Mouse (Mus musculus) 416B (cell line): ENCODE data around the gene Rbm6.

Experiments
- DNase-seq: peaks from one replicate; pipeline ENCODE4 v3.0.0; 2011; ENCODE audit warnings: low read depth

Gene Rbm6

DNA sequence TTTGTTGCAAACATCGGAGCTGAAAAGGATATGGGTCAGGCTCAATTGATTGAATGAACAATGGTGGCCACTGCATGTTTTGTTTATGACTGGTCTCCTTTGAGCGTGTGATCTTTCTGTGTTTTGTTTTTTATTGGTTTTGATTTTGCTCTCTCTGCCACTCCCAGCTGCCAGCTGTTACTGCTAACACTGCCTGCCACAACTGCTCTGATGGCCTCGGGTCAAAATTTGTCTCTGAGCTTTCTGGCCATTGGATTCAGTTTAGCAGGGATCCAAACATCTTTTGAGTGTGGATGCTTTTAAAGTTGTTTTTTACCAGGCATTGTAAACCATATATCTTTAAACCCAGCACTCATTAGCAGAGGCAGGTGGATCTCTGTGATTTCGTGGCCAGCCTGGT is 7.4 kb upstream of the Rbm6 start:
- no peak for DNase-seq

DNA sequence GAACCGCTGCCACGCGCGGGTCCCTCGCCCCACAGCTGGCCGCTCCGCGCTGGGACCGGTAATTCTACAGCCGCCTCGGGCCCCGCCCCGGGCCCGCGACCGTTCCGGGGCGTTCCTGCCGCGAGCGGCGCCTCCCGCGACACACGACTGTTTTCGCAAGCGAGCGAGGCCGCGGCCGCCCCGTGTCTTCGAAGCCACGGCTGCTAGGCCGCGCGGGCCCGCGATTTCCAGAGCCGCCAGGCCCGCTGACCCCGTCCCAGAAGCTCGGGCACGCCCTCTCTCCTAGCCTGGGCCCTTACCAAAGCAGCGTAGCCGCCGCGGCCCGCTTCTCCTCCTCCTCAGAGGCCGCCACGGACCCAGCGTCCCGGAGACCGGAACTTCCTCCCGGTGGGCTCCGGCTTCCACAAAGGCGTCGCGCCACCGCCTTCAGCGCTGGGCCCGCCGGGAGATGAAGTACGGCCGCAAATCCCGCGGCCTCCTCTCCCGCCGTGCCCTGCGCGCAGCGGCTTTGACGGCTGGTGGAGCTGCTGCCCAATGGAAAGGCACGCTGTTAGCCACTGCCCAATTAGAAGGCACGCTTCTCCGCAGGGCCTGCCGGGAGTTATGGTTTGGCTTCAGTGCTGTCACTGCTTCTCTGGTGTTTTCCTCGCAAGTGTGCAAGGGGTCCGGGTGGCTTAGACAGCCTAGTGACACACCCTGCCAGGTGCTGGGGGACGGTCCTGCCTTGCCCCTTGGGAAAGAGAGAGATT is 513 bp downstream of the Rbm6 start:
- DNase-seq: peak; percentile 94

DNA sequence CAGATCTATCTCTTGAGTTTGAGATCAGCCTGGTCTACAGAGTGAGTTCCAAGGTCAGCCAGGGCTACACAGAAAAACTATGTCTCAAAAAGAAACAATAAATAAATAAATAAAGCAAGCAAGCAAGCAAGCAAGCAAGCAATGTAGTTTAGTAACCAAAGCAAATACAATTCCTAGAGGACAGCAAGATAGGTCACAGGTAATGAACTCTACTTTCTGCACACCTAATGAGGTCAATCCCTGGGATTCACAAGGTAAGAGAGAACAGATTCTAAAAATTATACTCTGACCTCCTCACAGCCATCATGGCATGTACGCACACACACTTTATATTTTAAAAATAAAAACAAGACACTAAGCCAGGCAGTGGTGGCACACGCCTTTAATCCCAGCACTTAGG is 7.0 kb downstream of the Rbm6 start:
- no peak for DNase-seq

GRCm38 (mm10) chr9:107864493-107864892 is 8.5 kb downstream of the Rbm6 start:
- DNase-seq: peak; percentile 65

DNA sequence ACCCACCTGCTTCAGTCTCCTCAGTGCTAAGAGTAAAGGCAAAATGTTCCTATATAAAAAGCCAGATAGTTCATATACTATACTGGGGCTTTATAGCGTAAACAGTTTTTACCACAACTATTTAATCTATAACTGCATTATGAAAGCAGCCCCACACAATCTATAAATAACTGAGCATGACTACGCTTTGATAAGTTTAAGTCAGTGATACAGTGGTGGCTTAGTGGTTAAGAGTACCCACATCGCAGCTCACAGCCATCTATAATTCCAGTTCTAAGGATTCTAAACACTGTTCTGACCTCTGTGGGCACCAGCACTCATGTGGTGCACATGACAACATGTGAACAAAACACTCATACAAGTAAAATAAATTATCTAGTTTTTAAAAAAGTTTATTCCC is 14.7 kb downstream of the Rbm6 start:
- no peak for DNase-seq

DNA sequence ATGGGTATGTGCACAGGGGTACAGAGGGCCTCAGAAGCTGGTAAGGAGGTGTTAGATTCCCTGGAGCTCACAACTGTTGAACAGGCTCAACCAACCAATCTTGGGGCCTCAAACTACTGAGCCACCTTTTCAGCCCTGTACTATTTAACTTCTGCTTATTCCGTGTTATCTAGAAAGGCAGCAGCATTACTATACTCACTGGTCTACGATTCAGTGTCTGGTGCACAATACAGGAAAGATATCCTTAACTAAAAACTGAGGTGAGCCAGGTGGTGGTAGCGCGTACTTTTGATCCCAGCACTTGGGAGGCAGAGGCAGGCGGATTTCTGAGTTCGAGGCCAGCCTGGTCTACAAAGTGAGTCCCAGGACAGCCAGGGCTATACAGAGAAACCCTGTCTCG is 24.1 kb downstream of the Rbm6 start:
- no peak for DNase-seq

- DNase-seq: no peak
Measured at GRCm38 (mm10) chr9:107842709-107843108, 30.3 kb downstream of the Rbm6 start.

DNA sequence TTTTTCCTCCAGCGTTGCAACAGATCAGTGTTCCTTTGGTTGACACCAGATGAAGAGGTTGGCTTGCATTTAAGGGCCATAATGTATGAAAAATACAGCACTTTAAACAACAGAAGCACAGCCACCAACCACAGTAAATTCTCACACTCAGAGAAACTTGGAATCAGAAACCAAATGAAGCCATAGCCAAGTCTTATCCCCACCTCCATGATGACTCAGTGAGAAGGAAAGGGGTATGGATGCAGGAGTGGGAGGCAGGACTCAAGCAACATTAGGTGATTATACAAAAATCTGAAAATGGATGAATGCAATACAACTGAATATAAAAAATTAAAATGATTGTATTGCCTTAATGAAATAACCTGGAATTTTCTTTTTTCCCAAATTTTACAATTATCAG is 34.2 kb downstream of the Rbm6 start:
- no peak for DNase-seq

GRCm38 (mm10) chr9:107833826-107834225 is 39.2 kb downstream of the Rbm6 start:
- peak; percentile 74 for DNase-seq

DNA sequence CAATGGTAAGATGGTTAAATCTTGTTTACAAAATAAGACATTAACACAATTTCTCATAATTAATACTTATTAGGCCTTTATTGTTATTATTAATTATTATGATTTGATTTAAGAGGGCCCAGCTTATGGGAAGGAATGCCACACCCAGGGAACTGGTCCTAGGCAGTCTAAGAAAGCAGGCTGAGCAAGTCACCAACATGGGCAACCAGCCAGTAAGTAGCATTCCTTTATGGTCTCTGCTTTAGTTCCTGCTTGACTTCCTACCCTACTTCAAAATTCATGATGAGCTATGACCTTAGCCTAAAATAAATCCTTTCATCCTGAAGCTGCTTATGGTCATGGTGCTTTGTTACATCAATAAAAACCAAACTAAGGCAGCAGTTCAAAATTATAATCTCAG is 41.3 kb downstream of the Rbm6 start:
- no peak for DNase-seq

- DNase-seq: no peak
Measured at GRCm38 (mm10) chr9:107812132-107812531, 60.9 kb downstream of the Rbm6 start.

DNA sequence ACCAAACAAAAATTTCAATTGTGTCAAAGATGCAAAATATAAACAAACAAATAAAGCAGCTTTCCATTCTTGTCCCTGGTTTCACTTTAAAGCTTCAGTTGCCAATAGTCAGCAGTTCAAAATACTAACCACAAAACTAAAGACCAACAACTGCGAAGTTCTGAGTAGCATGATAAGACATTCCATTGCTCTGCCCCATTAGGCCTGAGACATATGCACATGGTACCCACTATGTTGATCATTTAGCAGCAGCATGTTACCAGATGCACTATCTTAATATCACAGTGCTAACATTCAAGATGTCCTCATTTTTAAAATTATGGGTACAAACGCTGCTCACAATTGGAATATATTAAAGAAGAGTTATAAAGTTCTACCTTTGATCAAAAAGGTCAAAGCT is 62.1 kb downstream of the Rbm6 start:
- DNase-seq: no peak

DNA sequence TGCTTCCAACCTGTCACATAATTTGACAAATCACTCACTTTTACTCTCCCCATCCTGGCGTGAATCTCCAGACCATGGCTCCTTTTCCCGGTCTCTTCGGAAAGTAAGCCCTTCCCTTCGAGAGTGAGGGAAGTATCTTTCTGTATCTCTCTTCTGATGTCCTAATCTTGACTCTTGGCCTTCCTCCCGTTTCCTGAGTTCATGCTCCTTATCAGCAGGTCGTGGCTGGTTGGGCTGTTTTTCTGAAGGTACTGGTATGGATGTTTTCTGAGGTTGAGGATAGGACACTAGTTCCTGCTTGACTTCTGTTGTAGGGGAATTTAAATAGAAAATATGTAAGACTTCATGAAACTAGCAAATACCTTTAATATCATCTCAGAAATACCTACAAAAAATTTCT is 81.3 kb downstream of the Rbm6 start:
- DNase-seq: no peak

DNA sequence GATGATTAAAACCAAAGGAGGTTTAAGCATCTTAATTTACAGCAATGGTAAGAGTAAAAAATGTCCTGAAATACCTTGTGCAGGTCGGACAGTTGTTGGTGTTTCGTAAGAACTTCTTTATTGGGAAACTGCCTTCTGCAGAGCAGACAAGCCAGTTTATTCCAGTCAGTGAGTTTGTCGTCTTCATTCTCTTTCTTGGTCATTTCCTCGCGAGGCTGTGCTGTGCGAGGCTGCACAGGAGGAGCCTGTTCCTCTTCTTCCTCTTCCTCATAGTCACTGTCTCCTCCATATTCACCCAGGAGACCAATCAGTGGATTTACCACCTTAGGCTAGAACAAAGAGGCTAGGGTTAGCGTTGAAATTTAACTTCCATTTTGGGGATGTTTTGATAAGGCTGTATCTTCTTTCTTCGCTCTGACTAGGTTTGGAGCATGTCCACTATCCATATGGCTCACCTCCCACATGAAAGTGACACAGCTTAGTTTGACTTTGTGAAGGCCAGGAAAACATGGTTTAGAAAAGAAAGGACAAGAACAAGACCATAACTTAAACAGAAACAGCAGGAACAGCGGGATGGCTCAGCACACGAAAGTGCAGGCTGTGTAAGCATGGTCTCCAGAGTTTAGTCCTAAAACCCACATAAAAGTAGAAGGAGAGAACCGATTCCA is 90.4 kb downstream of the Rbm6 start:
- DNase-seq: no peak

DNA sequence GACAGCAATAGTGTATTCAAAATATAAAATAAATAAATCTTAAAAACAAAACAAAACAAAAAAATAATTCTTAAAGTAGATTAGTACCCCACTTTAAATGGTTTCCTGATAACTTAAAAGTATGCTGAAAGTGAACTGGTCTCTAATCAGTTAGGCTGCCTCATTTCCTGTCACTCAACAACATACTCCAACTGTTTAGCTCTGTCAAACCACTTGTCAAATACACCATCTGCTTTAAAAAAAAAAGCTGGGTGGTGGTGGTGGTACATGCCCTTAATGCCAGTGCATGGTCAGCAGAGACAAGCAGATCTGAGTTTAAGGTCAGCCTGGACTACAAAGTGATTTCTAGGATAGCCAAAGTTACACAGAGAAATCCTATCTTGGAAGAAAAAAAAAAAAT is 96.2 kb downstream of the Rbm6 start:
- DNase-seq: peak; percentile 53

GRCm38 (mm10) chr9:107774411-107774810 is 98.6 kb downstream of the Rbm6 start:
- no peak for DNase-seq

DNA sequence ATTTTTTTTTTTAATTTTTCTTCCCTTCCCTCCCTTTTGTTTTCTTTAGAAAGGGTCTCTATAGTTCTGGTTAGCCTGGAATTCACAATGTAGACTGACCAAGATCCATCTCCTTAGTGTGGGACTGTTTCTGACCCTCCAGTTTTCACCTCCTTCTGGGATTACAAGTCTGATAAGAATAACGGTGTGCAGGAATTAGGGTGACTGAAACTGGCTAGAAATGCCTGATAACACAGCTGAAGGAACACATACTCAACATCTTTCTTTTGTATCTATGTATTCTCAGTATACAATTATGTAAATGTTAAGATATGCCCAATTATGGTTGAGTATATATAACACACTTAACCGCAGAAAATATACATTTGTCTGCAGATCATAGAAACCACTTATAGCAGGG is 101.3 kb downstream of the Rbm6 start:
- DNase-seq: no peak

- DNase-seq: peak; percentile 95
Measured at GRCm38 (mm10) chr9:107770374-107771290, 102.4 kb downstream of the Rbm6 start, which contains the start of gene Rbm5. Gene Rbm5, minus strand, starts transcription at chr9:107770996.

DNA sequence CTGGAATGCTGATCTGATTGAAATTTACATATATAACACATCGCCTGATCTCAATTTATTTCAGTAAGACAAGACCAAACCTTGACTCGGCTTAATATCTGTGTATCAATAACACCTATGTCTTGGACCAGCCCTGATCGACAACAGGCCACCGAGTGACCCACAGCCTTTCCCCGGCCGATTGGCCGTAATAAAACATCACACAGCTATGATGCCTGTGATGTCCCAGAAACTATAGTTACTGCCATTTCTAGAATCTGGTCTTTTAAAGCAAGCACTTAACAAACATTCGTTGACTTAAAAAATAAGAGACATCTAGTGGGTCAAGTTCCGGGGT is 103.0 kb downstream of the Rbm6 start:
- peak; percentile 14 for DNase-seq

DNA sequence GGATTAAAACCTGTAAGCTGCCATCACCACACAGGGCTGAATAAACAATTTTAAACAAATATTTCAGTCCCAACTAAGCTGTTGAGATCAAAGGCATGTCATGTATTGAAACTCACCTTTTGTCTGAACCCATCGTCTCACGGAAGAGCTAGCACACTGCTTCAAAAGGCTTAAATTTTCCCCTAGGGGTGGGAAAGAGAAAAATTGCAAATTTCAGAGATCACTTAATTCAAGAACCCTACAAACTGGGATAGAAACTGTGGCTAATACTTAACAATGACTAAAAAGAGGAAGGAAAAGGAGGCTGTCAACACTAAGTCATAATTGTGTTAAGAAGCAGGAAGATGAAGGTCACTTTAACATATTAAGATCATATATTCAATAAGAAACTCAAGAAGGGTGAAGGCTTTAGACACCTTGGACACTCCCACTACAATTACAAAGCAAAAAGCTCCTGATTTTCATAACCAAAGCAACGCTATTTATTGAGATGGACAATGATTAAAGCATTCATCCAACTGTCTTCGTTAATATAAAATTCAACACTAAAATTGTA is 103.5 kb downstream of the Rbm6 start:
- peak; percentile 57 for DNase-seq

DNA sequence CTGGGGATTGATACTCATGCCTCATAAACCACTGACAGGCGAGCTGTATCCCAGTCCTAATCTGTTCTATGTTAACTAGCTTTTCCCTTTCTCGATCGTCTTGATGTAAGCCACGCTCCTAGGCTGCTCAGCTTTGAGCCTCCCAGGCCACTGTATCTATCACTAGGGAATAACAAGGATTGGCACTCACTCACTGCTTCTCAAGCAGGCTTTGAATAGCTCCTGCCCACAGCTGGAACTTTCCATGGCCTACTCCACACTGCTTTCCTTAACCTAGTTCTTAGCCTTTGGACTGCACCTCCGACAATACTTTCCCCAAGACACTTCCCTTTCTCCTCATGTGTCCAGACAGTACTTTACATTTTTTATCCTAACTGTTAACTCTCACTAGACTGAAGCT is 104.2 kb downstream of the Rbm6 start:
- DNase-seq: no peak

DNA sequence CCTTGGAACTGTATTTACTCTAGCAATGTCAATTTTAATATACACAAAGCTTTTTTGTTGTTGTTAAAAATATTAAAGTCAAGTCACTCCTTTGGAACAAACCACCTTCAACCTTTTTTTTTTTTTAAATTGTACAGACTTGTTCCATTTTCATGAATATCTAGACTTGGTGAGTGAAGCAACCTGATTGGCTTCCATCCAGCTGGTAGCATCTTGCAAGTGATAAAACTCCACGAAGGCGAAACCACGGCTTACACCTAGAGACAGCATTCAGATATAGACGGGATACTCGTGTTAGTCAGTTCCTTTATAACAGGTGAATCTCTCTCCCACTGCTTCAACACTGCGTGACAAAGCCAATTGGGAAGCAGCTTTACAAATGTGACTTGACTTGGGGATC is 113.4 kb downstream of the Rbm6 start:
- DNase-seq: no peak

DNA sequence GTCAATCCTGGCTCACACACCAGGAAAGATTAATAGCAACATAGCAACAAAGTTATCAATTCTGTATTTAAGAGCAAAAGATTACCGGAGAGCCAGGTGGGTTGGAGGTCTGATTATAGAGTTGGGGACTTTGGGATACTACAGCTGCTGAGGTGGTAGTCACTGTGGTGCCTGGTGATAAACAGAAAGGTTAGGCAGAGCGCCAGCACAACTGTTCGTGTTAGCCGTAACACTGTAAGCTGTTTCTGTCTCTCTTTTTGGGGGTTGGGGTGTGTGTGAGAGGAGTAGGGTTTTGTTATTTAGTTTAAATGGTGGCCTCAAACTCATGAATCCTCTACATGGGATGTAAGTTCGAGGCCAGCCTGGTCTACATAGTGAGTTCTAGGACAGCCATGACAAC is 122.7 kb downstream of the Rbm6 start:
- no peak for DNase-seq
